Mouse (Mus musculus) embryo, embryonic 11 days (tissue): ENCODE data around the gene Ccdc106.

Experiments used
- DNase-seq: peaks from one replicate; pipeline ENCODE4 v3.0.0-alpha.2; 2015

Ccdc106 gene

GRCm38 (mm10) chr7:5083325-5084105, 63.2 kb downstream of the Ccdc106 start:
- DNase-seq: no peak

GRCm38 (mm10) chr7:5085512-5085911, 65.2 kb downstream of the Ccdc106 start:
- no peak for DNase-seq

GRCm38 (mm10) chr7:5086921-5087440, 66.6 kb downstream of the Ccdc106 start:
- no peak for DNase-seq

DNA sequence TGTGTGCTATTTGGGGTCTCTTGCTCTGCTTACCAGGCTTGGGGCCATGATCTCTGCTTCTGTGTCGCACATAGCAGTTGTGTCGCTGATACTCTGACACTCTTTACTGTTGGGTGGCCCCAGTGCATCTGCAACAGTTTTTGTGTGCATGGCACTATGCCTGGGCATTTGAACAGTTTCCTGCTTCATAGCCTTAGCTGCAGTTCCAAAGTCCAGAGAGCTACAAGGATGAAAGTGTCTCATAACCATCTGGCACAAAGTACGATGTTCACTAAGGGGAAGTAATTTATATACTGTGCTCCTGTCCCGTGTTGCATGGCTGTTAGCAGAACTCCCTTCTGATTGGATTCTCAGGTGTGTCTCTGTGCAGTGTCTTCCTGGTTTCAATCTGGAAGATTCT, 67.5 kb downstream of the Ccdc106 start:
- DNase-seq: no peak

GRCm38 (mm10) chr7:5089853-5090252, 69.5 kb downstream of the Ccdc106 start:
- no peak for DNase-seq

GRCm38 (mm10) chr7:5091008-5091728, 70.8 kb downstream of the Ccdc106 start:
- no peak for DNase-seq

DNA sequence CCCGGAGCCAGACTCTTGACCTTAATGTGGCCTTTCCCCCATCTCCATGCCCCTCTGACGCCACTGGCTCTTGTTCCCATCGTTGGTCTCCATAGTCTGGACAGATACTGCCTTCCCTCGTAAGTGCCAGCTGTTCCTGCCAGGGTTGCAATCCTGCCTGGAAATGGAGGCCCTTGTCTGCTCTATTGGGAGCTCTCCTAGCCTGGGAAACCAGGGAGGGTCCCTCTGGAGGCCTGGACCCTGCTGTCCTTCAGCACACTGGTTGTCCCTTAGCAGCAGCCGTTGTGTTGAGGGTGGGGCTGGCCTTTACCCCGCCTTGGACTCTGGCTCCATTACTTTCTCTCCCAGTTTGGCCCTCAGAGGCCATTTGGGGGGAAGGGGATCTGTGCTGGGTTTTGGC, 72.0 kb downstream of the Ccdc106 start:
- DNase-seq: no peak

DNA sequence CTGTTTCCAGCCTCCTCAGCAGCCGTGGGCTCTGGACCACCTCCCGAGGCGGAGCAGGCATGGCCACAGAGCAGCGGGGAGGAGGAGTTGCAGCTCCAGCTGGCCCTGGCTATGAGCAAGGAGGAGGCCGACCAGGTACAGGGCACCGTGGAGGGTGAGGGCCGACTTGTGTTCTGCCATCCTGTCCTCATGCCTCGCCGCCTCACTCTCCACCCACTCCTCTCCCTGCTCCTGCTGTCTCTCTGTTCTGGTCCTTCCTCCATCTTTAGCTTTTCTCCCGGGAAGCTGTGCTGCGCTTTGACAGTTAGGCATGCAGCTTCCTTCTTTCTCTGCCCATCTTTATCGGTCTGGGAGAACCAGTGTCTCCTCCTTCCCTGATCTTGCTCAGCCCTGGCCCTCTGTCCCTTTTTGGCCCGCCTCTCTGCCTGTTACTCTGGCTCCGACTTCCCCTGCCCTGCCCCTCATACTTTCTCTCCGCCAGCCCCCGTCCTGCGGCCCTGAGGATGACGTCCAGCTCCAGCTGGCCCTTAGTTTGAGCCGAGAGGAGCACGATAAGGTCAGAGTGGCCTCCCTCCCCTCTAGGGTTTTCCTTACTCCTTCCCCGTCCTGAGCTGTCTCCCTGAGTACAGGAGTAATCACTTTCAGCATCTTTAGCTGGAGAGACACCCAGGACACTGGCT, 72.6 kb downstream of the Ccdc106 start:
- no peak for DNase-seq

- DNase-seq: no peak
Measured at GRCm38 (mm10) chr7:5098769-5099168, 78.4 kb downstream of the Ccdc106 start.

GRCm38 (mm10) chr7:5099796-5100195, 79.4 kb downstream of the Ccdc106 start:
- DNase-seq: no peak

DNA sequence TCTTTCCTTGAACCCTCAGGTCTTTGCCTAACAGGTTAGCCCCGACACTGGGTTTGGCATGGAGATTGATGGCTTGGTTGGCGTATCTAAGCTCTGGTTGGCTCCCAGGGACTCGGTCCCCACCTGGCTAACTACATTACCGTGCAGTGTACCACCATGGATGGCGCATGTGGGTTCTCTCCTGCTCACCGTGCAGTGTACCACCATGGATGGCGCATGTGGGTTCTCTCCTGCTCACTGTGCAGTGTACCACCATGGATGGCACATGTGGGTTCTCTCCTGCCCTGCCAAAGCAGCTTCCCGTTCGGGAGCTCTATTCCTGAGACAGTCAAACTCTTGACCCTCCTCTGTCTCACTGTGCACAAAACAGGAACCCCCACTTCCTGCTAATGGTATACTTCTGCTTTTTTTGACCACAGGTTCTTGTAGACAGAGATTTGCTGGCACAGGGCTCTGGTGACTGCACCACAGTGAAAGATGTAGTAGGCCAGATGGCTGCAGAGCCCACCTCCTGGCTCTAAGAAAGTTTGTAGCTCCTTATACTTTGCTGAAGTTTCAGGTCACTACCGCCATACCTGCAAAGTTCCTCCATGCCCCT, 80.8 kb downstream of the Ccdc106 start:
- no peak for DNase-seq

- no peak for DNase-seq
Measured at GRCm38 (mm10) chr7:5102564-5102963, 82.2 kb downstream of the Ccdc106 start.

- no peak for DNase-seq
Measured at GRCm38 (mm10) chr7:5108272-5108671, 87.9 kb downstream of the Ccdc106 start.

GRCm38 (mm10) chr7:5109301-5109700, 88.9 kb downstream of the Ccdc106 start:
- DNase-seq: no peak
